Comparison of ENCODE assay signal across 11 mouse cellular contexts in genomic region chr11:75262791-75263190, GRCm38 (mm10).
DNase-seq lines count a peak whose midpoint lies in the region; ATAC-seq and TF ChIP-seq lines count a peak whose summit lies in the region.
"Had no signal": no experiment of that assay in that cellular context is flagged by ENCODE, and none has a peak within 500 bp of the region (broad histone marks: within the 10 kb centered on the region; RNA-seq: fewer than 3 reads in every experiment).

No protein-coding gene starts in this region.

- 43% methylated on average over 5 of the region's 5 CpGs for WGBS in heart, embryonic 10.5 days
- 29% methylated on average over 5 of the region's 5 CpGs for WGBS in lung, embryonic 15.5 days
- WGBS in lung, adult 2 months, result 39% methylated on average over 5 of the region's 5 CpGs
- 63% methylated on average over 5 of the region's 5 CpGs for WGBS in forebrain, embryonic 14.5 days
- WGBS in midbrain, embryonic 15.5 days, result 56% methylated on average over 5 of the region's 5 CpGs

- 0 out of 2 replicates have a peak, but pooled peaks have one; percentile 5 for ATAC-seq in lung, embryonic 15.5 days (ENCODE audit: borderline replicate concordance, extremely low read depth, low FRiP score, low TSS enrichment)
- ATAC-seq in forebrain, embryonic 14.5 days, result no peak
- ATAC-seq in midbrain, embryonic 15.5 days (replicated peaks), result no peak
- ATAC-seq: CD4-positive, CD25-positive, alpha-beta regulatory T cell, adult 4 months had no signal

- peaks cover 84% of the 10 kb centered on the region for H3K4me1 ChIP-seq in heart, embryonic 10.5 days
- H3K4me1 ChIP-seq in lung, embryonic 15.5 days, result peaks cover 60% of the 10 kb centered on the region
- peaks cover 3% of the 10 kb centered on the region; the same call in 1 of the 2 replicates for H3K4me1 ChIP-seq in lung, adult 2 months (ENCODE audit: control insufficient read depth, insufficient read depth, low read length)
- H3K4me1 ChIP-seq in forebrain, embryonic 14.5 days (ENCODE audit: control insufficient read depth, insufficient read depth, low read length), result peaks cover 27% of the 10 kb centered on the region
- H3K4me1 ChIP-seq in midbrain, embryonic 15.5 days, result peaks cover 38% of the 10 kb centered on the region

- H3K4me2 ChIP-seq in lung, embryonic 15.5 days, result no peak overlapping the region
- no peak overlapping the region for H3K4me2 ChIP-seq in forebrain, embryonic 14.5 days (ENCODE audit: low read length)
- H3K4me2 ChIP-seq in midbrain, embryonic 15.5 days, result no peak overlapping the region
- H3K4me2 ChIP-seq: heart, embryonic 11.5 days had no signal

- no peak for TF ChIP-seq CTCF in lung, adult 2 months (IDR thresholded peaks at IDR 0.05; ENCODE audit: insufficient read depth, low read length)

- no peaks in the 10 kb centered on the region for H3K9me3 ChIP-seq in heart, embryonic 10.5 days
- H3K9me3 ChIP-seq in lung, embryonic 15.5 days, result no peaks in the 10 kb centered on the region
- no peaks in the 10 kb centered on the region for H3K9me3 ChIP-seq in forebrain, embryonic 14.5 days (replicated peaks; ENCODE audit: control insufficient read depth, low read length)
- H3K9me3 ChIP-seq in midbrain, embryonic 15.5 days, result no peaks in the 10 kb centered on the region

- no peaks in the 10 kb centered on the region for H3K27me3 ChIP-seq in heart, embryonic 10.5 days (ENCODE audit: insufficient read depth, poor library complexity, severe bottlenecking)
- no peaks in the 10 kb centered on the region for H3K27me3 ChIP-seq in lung, embryonic 15.5 days
- no peaks in the 10 kb centered on the region for H3K27me3 ChIP-seq in forebrain, embryonic 14.5 days (replicated peaks; ENCODE audit: control insufficient read depth, insufficient read depth, low read length)
- no peaks in the 10 kb centered on the region for H3K27me3 ChIP-seq in midbrain, embryonic 15.5 days (replicated peaks)

- H3K36me3 ChIP-seq in heart, embryonic 10.5 days, result peaks cover 15% of the 10 kb centered on the region; the same call in 1 of the 2 replicates
- H3K36me3 ChIP-seq in lung, embryonic 15.5 days, result no peaks in the 10 kb centered on the region
- H3K36me3 ChIP-seq in forebrain, embryonic 14.5 days (ENCODE audit: control insufficient read depth, insufficient read depth, low read length), result no peaks in the 10 kb centered on the region
- H3K36me3 ChIP-seq in midbrain, embryonic 15.5 days (replicated peaks), result no peaks in the 10 kb centered on the region

- intact Hi-C loops in heart, postnatal 36 days (cut with DNase I), result no loop called here

- TF ChIP-seq POLR2A in lung, adult 2 months (IDR thresholded peaks at IDR 0.05; ENCODE audit: borderline replicate concordance, extremely low read depth, low read depth, low read length), result no peak

- no peak overlapping the region for H3K4me3 ChIP-seq in heart, embryonic 10.5 days
- H3K4me3 ChIP-seq in lung, embryonic 15.5 days, result no peak overlapping the region
- H3K4me3 ChIP-seq in lung, adult 2 months (replicated peaks; ENCODE audit: extremely low read depth, low read depth, low read length), result no peak overlapping the region
- H3K4me3 ChIP-seq in forebrain, embryonic 14.5 days (ENCODE audit: low read depth, low read length), result no peak overlapping the region
- H3K4me3 ChIP-seq in midbrain, embryonic 15.5 days, result no peak overlapping the region

- H3K27ac ChIP-seq in heart, embryonic 10.5 days, result peak overlapping the region; percentile 62
- peak overlapping the region; percentile 69; the same call in 1 of the 2 replicates for H3K27ac ChIP-seq in lung, embryonic 15.5 days
- peak overlapping the region; percentile 55; the same call in 1 of the 2 replicates for H3K27ac ChIP-seq in forebrain, embryonic 14.5 days (ENCODE audit: low read depth, low read length)
- peak overlapping the region; percentile 67; the same call in 1 of the 2 replicates for H3K27ac ChIP-seq in midbrain, embryonic 15.5 days

- H3K9ac ChIP-seq in lung, embryonic 15.5 days, result no peak overlapping the region
- no peak overlapping the region for H3K9ac ChIP-seq in forebrain, embryonic 14.5 days (ENCODE audit: low read length)
- H3K9ac ChIP-seq in midbrain, embryonic 15.5 days, result no peak overlapping the region

- DNase-seq in heart, embryonic 10.5 days (ENCODE audit: low spot score), result no peak
- DNase-seq in heart, postnatal 36 days, result no peak
- no peak for DNase-seq in lung, adult 2 months
- DNase-seq in forebrain, embryonic 14.5 days (ENCODE audit: low spot score), result no peak
- no peak for DNase-seq in thymus, postnatal 14 days
- no peak for DNase-seq in layer of hippocampus, adult 18-20 months (ENCODE audit: low spot score in 2 of 2)
- DNase-seq: embryo, embryonic 11 days had no signal
